Mouse (Mus musculus) heart, adult 11 months (tissue): ENCODE measurements around the gene Hyal2.
A peak's percentile ranks its signal among the peaks of the same experiment; 100 is the strongest.
"Not testable (repeated sequence)": the region's sequence is repeated elsewhere in the genome, so short reads cannot be mapped to it uniquely, and the experiment has no call there.

Source experiments
- DNase-seq: peaks from one replicate; pipeline ENCODE4 v3.0.0; 2022

Gene Hyal2

GRCm38 (mm10) chr9:107570016-107570415, 2.3 kb downstream of the Hyal2 start:
- peak; percentile 94 for DNase-seq

- no peak for DNase-seq
These were observed 3.1 kb downstream of the Hyal2 start for GRCm38 (mm10) chr9:107570845-107571244.

- peak; percentile 98 for DNase-seq
These were observed 4.0 kb downstream of the Hyal2 start for GRCm38 (mm10) chr9:107571534-107572326.

DNA sequence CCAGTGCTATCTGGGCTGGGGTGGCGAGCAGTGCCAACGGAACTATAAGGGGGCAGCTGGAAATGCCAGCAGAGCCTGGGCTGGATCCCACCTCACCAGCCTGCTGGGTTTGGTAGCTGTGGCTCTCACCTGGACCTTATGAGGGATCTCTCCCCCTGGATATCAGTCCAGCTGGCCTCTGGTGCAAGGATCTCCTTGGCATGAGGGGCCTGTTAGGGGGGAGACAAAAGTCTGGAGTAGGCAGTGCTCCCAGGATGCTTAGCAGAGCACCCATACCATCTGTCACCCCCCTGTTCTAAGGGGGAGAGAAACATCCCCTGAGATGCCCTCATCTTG, 4.5 kb downstream of the Hyal2 start:
- DNase-seq: peak; percentile 95

- DNase-seq: not testable (repeated sequence)
These were observed 6.0 kb downstream of the Hyal2 start for GRCm38 (mm10) chr9:107573774-107574173.

- no peak for DNase-seq
These were observed 8.0 kb downstream of the Hyal2 start for GRCm38 (mm10) chr9:107575579-107576356.

GRCm38 (mm10) chr9:107576357-107577107, 8.8 kb downstream of the Hyal2 start, which contains the start of gene Hyal1:
Hyal1 (plus strand) TSS chr9:107576927.
- DNase-seq: peak; percentile 99

- DNase-seq: no peak
These were observed 10.1 kb downstream of the Hyal2 start for GRCm38 (mm10) chr9:107577871-107578270.

- DNase-seq: no peak
These were observed 10.8 kb downstream of the Hyal2 start, which contains the start of gene Naa80 for GRCm38 (mm10) chr9:107578587-107578986. Naa80 (plus strand) TSS chr9:107578887.

DNA sequence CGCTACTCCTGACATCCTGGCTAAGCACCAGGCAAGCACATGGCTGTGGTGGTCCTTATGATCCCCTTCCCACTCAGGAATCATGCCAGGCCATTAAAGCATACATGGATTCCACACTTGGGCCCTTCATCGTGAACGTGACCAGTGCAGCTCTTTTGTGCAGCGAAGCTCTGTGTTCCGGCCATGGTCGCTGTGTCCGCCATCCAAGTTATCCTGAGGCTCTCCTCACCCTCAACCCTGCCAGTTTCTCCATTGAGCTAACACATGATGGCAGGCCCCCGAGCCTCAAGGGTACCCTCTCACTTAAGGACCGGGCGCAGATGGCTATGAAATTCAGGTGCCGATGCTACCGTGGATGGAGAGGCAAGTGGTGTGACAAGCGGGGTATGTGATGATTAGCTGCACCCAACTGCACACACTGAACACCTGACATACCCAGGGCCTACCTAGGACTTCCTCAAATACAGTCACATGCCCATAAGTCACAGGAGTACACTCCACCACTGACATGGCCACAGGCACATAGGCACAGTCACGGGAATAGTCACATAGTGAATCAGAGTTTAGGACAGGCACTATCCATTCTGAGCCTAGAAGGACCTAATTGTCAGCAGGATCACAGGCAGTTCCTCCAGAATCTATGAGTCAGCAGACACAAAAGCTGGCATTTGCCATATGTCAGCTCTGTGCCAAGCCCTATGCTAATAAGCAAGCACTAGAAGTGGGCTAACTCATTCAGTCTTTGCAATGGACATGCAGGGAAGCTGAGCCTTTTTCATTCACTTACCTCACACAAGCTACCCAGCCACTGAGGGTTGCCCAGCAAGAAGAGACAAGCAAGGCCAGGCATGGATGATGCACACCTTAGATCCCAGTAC, 11.5 kb downstream of the Hyal2 start:
- DNase-seq: peak; percentile 95

DNA sequence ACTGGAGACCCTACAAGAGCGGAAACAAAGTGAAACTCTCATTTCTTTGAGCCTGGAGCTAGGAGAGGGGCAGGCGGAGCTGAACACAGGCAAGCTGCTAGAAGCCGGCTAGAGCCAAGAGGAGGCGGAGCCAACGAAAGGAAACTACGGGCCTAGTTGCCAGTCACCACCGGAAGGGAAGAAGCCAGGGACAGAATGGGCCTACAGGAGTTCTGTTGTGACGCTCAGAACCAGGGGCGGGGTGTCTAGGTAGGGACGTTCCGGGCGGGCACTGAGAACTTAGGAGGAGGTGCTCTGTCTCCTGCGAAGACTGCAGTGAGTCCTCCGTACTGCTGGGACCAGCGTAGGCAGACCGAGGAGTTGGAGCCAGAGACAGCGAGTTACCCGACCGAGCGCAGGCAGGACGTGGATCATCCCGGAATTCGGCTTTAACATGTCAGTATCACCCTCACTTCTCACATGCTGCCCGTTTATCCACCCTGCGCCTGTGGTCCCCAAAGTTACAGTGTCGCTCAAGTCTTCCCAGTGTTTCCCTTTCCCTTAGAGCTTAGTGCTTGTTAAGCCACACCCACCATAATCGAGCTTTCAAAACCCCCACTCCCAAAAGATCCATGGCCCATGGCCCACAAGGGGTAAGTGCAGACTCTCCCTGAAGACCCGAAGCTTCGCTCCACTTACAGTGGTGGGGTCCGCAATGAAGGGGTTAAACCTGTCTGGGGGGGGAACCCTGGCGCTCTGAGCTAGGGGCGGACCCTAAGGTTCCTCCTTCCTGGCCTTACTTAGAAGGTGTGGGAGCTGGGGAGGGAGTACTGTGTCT, 13.0 kb downstream of the Hyal2 start, which contains the start of gene Hyal3:
Gene Hyal3 (plus strand): TSS at position 318 of the 817 bp plus-strand sequence.
- peak; percentile 99 for DNase-seq

DNA sequence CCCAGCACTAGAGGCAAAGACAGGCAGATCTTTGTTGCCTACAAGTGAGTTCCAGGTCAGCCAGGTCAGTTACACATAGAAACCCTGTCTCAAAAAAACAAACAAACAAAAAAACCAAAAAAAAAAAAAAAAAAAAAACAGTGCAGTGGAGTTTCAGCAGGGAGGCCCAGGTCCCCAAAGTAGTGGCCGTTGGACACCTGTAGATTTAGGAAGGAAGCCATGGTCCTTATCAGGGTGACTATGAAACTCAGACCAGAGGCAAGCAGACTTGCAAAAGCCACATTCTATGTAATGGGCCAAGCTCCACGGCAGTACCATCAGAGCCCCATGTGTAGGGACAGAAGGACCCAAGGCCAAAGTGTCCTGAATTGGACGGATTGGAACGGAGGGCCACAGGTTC, 13.8 kb downstream of the Hyal2 start:
- no peak for DNase-seq

- peak; percentile 94 for DNase-seq
These were observed 14.8 kb downstream of the Hyal2 start for GRCm38 (mm10) chr9:107582509-107583062.

DNA sequence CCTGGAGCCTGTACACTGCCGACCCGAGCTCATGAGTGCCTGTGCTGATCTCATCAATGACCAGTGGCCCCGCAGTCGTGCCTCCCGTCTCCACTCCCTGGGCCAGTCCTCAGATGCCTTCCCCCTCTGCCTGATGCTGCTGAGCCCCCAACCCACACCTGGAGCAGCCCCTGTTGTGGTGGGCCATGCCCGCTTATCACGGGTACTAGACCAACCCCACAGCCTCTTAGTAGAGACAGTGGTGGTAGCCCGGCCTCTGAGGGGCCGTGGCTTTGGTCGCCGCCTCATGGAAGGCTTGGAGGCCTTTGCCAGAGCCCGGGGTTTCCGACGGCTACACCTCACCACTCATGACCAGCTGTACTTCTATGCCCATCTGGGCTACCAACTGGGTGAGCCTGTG, 15.4 kb downstream of the Hyal2 start:
- peak; percentile 94 for DNase-seq

GRCm38 (mm10) chr9:107586504-107586903, 18.8 kb downstream of the Hyal2 start:
- DNase-seq: no peak

DNA sequence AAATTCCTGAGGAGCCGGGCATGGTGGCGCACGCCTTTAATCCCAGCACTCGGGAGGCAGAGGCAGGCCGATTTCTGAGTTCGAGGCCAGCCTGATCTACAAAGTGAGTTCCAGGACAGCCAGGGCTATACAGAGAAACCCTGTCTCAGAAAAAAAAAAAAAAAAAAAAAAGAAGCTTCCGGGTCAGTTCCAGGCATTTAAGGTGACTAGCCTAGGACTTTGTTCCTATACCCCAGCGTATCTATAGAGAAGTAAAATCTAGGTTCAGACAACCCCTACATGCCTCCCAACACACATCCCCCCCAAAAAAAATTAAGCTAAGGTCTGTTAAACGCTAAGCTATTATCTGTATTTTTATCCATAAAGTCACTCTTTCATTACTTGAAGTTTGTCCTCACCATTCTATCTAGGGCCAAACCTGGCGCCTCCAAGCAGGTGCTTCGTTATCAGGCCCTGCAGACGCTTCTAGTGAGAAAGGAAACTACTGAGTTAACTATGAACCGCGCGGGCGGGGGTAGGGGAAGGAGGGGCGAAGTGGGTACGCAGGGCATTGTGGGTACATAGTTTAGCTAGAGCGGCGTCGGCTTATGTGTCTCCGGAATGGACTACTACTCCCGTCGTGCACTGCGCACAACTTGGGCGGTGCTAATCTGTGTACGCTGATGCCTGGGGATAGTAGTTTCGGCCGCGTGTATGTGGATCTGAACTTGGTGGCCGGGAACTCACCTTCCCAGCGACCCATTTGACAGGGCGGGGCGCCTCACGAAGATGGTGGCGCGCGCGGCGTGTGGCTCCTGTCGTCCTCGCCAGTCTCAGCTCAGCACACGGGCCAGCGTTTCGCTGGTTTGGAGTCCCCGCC, 19.5 kb downstream of the Hyal2 start, which contains the start of gene Ifrd2:
Gene Ifrd2 (plus strand): TSS at position 669 of the 859 bp plus-strand sequence.
- peak; percentile 100 for DNase-seq

DNA sequence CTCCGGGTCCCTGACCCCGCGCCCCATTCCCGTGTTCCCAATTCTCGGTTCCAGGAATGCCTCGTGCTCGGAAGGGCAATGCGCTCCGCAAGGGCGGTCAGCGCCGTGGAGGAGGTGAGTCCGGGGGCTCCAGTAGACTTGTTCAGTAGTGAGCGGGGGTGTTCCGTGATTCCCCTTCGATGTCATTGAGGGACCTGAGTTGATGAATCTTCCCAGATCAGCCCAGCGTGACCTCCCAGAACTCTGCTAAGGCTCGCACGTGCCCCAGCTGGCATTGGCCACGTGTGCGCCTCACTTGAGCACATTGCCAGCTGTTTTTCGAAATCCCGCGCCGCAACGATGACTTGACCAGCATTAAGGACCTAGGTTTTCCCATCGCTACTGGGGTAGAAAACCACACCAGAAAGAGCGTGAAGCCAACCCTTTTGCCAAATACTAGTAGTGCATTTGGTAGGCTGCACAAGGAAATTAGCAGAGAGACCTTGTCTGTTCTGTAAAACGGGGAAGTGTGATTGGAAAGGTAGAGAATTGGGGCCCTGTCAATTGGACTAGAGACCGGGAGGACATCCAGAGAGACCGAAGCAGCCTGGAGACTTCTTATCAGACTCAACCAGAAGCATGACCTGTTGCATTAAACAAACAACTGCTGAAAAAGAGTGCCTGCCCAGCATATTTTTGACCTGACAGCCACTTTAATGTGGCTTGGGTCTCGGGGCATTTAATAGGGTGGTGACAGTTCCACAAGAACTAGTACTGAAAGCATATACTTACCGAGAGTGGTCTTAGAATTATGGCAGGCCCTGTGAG, 20.3 kb downstream of the Hyal2 start:
- no peak for DNase-seq

DNA sequence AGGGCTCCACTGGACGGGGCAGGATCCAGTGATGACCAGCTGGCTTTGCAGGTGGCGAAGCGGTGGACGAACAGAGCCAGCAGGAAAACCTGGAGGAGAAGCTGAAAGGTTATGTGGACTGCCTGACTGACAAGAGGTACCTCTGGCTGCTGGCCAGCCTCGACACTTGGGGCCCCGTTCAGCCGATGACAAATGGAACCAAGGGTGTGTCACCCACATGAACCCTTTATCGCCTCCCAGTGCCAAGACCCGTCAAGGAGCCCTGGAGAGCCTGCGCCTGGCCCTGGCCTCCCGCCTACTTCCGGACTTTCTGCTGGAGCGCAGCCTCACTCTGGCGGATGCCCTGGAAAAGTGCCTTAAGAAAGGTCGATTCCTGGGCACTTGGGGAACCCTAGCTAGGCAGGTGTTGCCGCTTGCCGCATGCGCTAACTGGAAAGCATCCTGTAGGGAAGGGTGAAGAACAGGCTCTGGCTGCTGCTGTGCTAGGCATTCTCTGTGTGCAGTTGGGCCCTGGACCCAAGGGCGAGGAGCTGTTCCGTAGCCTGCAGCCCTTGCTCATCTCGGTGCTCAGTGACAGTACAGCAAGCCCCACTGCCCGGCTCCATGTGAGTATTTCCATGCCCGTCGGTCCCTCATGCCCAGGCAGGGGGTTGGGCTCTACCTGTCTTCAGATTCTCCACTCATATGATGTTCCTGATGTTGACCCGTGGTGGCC, 22.5 kb downstream of the Hyal2 start:
- DNase-seq: peak; percentile 97
